Mouse (Mus musculus): ENCODE data around the gene Tshz3. TPM values are rescaled to one million over a fixed set of nuclear protein-coding genes. Genes with fewer than 3 reads are reported as not detected.

The Tshz3 gene
- total RNA-seq, 2 experiments from 2014 or later, result 8.0 to 9.0 TPM

GRCm38 (mm10) chr7:36696406-36697117 lies 1.4 kb upstream of the Tshz3 start:
- DNase-seq (ENCODE audit: low spot score in 2 of 2), result peak; percentile 16 to 30

GRCm38 (mm10) chr7:36697118-36697855 lies 631 bp upstream of the Tshz3 start:
- peak in 1 of 2 experiments; percentile 19 for DNase-seq (ENCODE audit: low spot score in 2 of 2)

GRCm38 (mm10) chr7:36698589-36698946 lies 650 bp downstream of the Tshz3 start:
- DNase-seq (ENCODE audit: low spot score in 2 of 2), result no peak

- no peak for DNase-seq (ENCODE audit: low spot score in 2 of 2)
These were observed 1.4 kb downstream of the Tshz3 start for GRCm38 (mm10) chr7:36699001-36699987.

GRCm38 (mm10) chr7:36706636-36707035 lies 8.7 kb downstream of the Tshz3 start:
- DNase-seq (ENCODE audit: low spot score in 2 of 2), result no peak

- no peak for DNase-seq (ENCODE audit: low spot score in 2 of 2)
These were observed 9.3 kb downstream of the Tshz3 start for GRCm38 (mm10) chr7:36707266-36707665.

GRCm38 (mm10) chr7:36707681-36708350 lies 9.9 kb downstream of the Tshz3 start:
- no peak for DNase-seq (ENCODE audit: low spot score in 2 of 2)

GRCm38 (mm10) chr7:36708823-36709222 lies 10.9 kb downstream of the Tshz3 start:
- no peak for DNase-seq (ENCODE audit: low spot score in 2 of 2)

GRCm38 (mm10) chr7:36709239-36709638 lies 11.3 kb downstream of the Tshz3 start:
- DNase-seq (ENCODE audit: low spot score in 2 of 2), result no peak

GRCm38 (mm10) chr7:36709974-36710373 lies 12.1 kb downstream of the Tshz3 start:
- DNase-seq (ENCODE audit: low spot score in 2 of 2), result no peak

- DNase-seq (ENCODE audit: low spot score in 2 of 2), result no peak
These were observed 12.5 kb downstream of the Tshz3 start for GRCm38 (mm10) chr7:36710387-36710786.

GRCm38 (mm10) chr7:36711766-36712165 lies 13.8 kb downstream of the Tshz3 start:
- DNase-seq (ENCODE audit: low spot score in 2 of 2), result no peak

GRCm38 (mm10) chr7:36714323-36714722 lies 16.4 kb downstream of the Tshz3 start:
- DNase-seq (ENCODE audit: low spot score in 2 of 2), result no peak

GRCm38 (mm10) chr7:36717192-36717591 lies 19.3 kb downstream of the Tshz3 start:
- DNase-seq (ENCODE audit: low spot score in 2 of 2), result no peak

- no peak for DNase-seq (ENCODE audit: low spot score in 2 of 2)
These were observed 22.9 kb downstream of the Tshz3 start for GRCm38 (mm10) chr7:36720830-36721229.

GRCm38 (mm10) chr7:36736303-36737050 lies 38.6 kb downstream of the Tshz3 start:
- DNase-seq (ENCODE audit: low spot score in 2 of 2), result no peak

- DNase-seq (ENCODE audit: low spot score in 2 of 2), result no peak
These were observed 53.6 kb downstream of the Tshz3 start for GRCm38 (mm10) chr7:36751480-36751879.

- no peak for DNase-seq (ENCODE audit: low spot score in 2 of 2)
These were observed 69.7 kb downstream of the Tshz3 start for GRCm38 (mm10) chr7:36767501-36768092.

- no peak for DNase-seq (ENCODE audit: low spot score in 2 of 2)
These were observed 75.2 kb downstream of the Tshz3 start for GRCm38 (mm10) chr7:36773086-36773485.

- no peak for DNase-seq (ENCODE audit: low spot score in 2 of 2)
These were observed 79.0 kb downstream of the Tshz3 start for GRCm38 (mm10) chr7:36776956-36777355.
